Mouse (Mus musculus): Measurements from ENCODE around the gene Hist1h3d.

DNA sequence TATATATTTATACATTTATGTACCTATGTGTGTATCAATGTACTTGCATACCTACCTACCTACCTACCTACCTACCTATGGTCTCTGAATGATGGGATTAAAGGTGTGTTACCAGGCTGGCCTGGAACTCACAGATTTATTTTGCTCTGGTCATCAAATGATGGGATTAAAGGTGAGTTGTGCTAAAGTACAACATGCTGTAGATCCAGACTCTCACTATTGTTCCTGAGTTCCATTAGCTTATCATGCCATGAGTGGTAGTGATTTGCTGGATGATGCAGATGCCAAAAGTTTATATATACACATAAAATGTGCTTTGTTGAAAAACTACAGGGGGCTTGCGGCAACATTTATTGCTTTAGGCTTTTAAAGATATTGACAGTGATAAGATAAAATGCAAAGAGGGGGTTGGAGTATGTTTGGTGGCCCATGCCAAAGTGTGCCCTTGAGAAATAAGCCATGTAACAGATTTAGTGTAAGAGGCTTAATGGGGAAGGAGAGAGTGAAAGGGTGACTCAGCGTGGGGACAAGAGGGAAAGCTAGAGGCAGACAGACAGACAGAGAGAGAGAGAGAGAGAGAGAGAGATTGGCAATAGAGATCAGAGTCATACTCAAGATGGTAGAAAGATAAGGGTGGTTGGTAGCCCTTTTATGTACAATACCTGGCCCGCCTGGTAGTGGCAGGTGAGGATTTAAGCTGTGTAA is 38.4 kb upstream of the Hist1h3d start:
- no peak for TF ChIP-seq CTCF (IDR thresholded peaks at IDR 0.05; ENCODE audit: low read depth)
- TF ChIP-seq EP300 (optimal IDR thresholded peaks at IDR 0.05), result no peak

Measured in stomach, postnatal 0 days (tissue).